Mouse (Mus musculus) G1E-ER4 (cell line): Measurements from ENCODE around the gene Prkd1. TPM values are rescaled to one million over a fixed set of nuclear protein-coding genes. Genes with fewer than 3 reads are reported as not detected.

ENCODE experiments used
- GATA1 ChIP-seq: IDR thresholded peaks from one replicate; pipeline ENCODE4 v1.8.0; 2012; ENCODE audit warnings: low read length, inconsistent platforms
- polyA plus RNA-seq: library from polyadenylated mRNA; stranded (reverse); fragments of >175 nt; gene quantifications from 2 replicates; pipeline ENCODE4 v1.2.3, GENCODE M21; 2012

Gene Prkd1
- polyA plus RNA-seq, 1 experiment, result not detected

GRCm38 (mm10) chr12:50524061-50524460, 124.8 kb downstream of the Prkd1 start:
- no peak for TF ChIP-seq GATA1

DNA sequence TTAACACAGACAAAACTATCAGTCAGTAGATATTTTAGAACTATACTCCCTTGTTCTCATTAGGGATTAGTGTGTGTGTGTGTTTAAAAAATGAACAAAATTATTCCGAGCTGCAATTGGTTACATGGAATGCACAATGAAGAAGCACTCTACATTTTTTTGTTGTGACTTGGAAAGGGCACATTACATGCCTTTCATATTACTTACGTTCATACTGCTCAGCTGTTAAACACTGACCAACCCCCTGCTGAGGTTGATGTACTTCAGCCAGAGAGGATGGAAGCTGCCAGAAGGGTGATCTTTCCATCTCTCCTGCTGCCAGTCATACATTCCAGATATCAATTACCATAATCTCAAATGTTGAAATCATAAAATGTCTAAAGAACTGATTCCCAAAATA, 134.4 kb downstream of the Prkd1 start:
- no peak for TF ChIP-seq GATA1

DNA sequence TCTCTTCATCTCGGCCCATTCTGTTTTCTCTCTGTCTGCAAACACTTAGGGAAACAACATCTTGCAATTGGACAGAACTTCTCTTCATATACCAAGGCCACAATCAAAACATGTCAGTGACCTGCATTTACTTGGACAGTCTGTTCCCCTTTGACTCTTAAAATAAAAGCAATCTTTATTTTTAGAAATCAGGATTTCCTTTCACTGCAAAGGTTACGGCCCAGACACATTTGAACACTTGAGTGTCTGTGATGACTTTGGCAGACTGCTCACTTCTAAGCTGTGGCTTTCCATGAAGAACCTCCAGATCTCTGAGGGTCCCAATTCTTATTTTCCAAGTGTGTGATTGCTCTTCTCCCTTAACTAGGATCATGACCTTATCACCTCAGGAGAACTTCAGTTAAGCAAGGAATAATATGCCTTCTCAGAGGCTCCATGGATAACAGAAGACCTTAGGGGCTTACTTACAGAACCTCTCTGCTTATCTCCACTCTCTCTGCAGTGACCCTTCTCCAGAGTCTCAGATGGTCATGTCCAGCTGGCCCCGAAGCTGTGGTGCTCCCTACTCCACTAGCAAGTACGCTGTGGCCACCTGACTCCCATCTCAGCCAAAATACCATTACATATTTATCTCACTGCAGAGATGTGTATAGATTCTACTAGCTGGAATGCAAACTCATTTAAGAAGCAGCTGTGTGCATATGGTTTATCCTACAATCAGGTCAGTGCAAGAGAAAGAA, 137.2 kb downstream of the Prkd1 start:
- no peak for TF ChIP-seq GATA1

GRCm38 (mm10) chr12:50508762-50509161, 140.1 kb downstream of the Prkd1 start:
- TF ChIP-seq GATA1, result no peak

DNA sequence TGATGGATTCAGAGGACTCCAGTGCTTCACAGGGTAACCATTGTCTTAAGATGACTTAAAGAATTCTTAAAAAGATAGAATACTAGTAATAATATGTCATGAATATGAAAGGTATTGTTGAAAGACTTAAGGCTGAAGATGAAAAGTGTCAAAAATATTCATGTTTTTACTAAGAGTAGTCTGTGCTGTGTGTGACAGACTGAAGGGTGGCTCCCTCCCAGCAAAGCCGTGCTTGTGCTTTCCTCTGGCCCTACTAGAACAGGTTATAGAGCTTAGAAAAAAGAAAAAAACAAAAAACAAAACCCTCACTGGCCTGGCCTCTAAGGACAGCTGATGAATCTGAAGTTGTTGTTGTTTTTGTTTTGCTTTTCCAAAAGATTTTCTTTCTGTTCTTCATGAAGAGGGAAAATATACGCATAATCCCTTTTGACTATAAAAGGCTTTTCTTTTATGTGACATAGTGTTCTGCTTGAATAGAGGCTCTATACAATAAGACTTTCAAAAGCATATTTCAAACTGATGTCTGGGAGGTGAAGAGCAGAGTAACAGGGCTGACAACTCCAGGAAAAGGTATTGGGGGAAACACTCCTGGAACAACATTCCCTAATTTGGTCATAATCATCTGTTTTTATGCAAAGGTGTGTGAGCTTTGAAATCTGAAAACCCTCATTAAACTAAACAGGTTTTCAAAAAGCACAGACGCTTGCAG, 148.9 kb downstream of the Prkd1 start:
- TF ChIP-seq GATA1, result no peak

- TF ChIP-seq GATA1, result no peak
Observed at GRCm38 (mm10) chr12:50496006-50496405, 152.9 kb downstream of the Prkd1 start.

- TF ChIP-seq GATA1, result no peak
Observed at GRCm38 (mm10) chr12:50479784-50480183, 169.1 kb downstream of the Prkd1 start.

DNA sequence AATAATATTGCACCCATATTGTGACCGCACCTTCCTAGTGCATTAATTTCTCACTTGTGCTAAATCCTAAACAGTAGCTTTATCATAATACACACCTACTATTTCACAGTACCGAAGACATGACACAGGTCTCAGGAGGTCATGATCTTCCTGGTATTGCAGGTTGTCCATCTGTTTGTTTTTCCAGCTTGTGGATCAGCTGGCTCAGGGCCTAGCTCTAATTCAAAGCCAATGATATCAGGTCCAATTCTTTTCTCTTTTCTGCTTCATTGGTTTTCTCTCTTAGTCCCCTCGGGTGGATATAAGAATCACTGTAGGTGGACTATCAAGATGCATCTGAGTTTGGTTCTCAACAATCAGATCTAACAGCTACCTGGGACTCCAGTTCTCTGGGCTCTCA, 191.7 kb downstream of the Prkd1 start:
- no peak for TF ChIP-seq GATA1

DNA sequence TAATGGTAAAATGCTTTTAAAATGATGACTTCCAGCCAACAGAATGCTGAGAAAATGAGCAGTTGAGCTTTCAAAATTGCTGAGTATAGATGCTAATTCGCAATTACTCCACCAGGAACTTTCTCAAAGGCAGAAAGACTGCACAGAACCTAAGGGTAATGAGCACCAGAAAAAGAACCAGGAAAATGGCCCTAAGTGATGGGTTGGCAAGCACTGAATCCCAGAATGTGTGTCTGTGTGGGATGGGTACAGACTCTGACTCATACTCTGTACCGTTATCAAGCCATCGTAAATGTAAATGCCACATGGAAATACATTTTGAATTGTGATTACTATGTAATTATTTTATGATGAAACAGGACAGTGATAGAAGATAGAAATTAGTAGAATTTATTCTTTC, 197.1 kb downstream of the Prkd1 start:
- no peak for TF ChIP-seq GATA1

DNA sequence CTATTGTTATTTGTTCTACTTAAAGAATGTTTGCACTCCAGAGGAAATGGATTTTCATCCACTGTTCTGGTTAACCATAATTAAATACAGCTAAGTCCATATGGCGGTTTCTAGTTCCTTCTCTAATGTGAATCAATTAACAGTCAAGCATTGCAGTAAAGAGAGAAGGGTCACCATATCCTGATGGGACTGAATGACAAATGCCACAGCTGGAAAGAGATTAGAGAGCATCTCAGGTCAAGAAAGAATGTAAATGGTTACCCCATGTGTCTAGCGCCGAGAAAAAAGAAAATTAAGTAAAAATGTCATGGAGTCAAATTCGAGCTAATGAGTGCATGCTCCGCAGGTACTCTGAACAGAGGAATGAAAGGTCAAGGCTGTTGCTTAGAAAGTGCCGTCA, 212.2 kb downstream of the Prkd1 start:
- TF ChIP-seq GATA1, result no peak

DNA sequence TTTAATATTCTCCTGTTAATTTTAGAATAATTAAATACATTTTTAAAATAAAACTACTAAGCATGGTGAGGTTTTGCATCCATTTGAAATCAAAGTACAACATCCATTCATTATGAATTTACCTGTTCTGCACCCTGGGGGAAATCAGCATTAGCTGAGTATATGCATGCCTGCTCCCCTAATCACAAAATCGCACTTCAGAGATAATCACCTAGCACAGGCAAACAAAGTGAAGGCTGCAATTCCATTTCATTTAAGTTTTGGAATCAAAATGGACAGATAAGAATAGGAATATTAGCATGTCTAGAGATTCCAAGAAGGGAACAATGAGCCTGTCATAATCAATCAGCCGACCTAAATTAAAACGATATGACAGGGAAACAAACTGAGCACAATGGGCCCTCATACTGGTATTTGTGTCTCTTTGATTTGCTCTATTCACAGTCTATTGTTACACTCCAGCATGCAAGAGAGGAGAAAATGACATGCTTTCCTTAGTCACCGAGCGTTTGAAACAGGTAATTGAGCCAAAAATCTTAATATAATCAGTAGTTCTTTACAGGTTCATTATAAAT, 218.7 kb downstream of the Prkd1 start:
- no peak for TF ChIP-seq GATA1

DNA sequence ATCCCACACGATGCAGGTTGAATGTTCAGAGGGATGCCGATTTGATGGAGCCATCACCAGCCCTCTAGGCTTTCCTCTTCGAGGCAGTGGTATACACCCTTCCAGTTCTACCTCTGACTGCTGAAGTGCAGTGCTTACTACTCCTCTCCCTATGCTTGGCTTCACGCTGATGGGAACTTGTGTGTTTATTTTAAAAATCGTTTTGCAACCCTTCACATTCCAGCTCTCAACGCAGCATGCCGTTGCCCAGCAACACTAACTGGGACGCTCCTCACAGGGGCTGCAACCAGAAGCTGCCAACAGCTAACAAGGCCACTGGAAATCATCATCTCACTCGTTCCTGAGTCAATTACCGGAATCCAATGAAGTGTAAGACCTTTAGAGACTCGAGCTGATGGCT, 296.5 kb downstream of the Prkd1 start:
- no peak for TF ChIP-seq GATA1

GRCm38 (mm10) chr12:50333182-50333581, 315.7 kb downstream of the Prkd1 start:
- TF ChIP-seq GATA1, result no peak

DNA sequence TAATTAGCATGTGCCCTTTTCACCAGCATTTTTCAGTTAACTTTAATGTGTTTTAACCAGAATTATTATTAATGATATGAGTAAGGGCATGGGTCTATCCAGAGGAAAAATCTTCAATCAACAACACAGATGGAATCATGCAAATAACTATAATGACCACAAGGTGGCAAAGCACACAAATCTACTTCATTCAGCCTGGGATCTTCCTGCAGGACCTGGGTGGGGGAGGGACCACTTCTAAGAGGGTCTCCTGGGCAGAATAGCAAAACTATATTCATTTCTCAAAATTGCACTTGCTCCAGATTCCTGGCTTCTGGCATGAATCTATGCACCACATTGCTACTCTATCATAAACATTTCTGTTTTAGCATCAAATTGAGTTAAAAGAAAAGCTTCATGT, 334.3 kb downstream of the Prkd1 start:
- no peak for TF ChIP-seq GATA1

DNA sequence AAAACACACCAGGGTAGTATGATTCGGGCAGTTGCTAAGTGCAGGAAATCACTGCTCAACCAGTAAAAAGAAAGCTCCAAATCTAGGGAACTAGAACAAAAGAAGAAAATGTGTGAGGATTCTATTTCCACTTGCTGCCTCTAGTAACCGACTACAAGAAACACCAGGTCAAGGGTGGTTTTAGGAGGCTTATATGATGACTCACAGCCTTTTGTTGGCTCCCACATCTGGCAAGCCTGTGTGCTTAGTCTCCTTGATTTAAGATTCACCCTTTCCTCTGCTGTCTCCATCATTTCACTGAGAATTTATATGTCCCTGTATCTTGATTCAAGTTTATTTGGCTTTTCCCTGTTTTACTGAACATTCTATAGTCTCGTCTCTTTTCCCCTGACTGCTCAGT, 339.6 kb downstream of the Prkd1 start:
- TF ChIP-seq GATA1, result no peak

GRCm38 (mm10) chr12:50301334-50301733, 347.6 kb downstream of the Prkd1 start:
- TF ChIP-seq GATA1, result no peak

DNA sequence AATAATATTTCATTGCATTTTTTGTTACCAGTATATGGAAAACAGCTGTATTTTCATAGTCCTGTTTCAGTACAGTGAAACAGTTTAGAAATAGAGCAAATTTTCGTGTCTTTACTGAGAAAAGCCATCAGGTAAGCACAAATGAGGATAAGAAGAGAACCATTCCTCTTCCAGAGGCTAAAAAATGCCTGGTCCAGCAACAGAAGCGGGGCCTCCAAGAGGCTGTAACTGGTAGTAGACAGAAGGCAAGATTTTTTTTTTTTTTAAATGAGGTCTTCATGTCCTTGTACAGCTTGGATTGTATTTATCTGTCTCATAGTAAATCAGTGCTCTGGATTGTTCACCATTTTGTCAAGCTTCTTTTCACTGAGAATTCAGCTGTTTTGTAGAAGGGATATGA, 352.8 kb downstream of the Prkd1 start:
- TF ChIP-seq GATA1, result no peak
